Mouse (Mus musculus): ENCODE results near the gene Rmnd5a.

DNA sequence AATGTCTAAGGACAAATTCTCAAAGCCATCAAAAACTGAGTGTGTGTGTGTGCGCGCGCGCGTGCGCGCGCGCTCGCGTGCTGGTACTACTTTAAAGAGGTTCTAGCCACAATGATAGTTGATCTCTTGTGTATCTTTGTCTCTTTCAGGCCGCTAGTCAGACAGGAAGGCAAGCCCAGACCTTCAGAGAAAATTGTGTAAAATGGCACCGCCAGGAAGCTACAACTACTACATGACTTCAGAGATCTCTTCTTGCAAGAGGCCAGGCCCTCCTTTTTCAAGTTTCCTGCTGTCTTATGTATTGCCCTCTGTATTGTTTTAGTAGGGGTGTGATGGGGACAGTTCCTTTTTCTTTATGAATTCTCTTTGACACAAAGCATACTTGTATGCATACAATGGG is 63.7 kb downstream of the Rmnd5a start:
- no peak for TF ChIP-seq CTCF (IDR thresholded peaks at IDR 0.05; ENCODE audit: insufficient read depth, low read length)
- TF ChIP-seq POLR2A (IDR thresholded peaks at IDR 0.05; ENCODE audit: borderline replicate concordance, extremely low read depth, low read depth, low read length) = no peak

Measured in lung, adult 2 months (tissue).